Mouse (Mus musculus) heart, adult 9 months (tissue): ENCODE data around the gene Prom1.
A peak's percentile ranks its signal among the peaks of the same experiment; 100 is the strongest.
"Not testable (repeated sequence)": the region's sequence is repeated elsewhere in the genome, so short reads cannot be mapped to it uniquely, and the experiment has no call there.

Source experiments
- DNase-seq, 2 experiments: peaks; one replicate each; pipeline ENCODE4 v3.0.0; 2022; ENCODE audit warnings: low spot score in 2 of 2

The Prom1 gene

GRCm38 (mm10) chr5:44101231-44102110 is at the start of gene Prom1:
TSS of gene Prom1 (minus strand) at chr5:44102032.
- no peak for DNase-seq

- no peak for DNase-seq
Observed at GRCm38 (mm10) chr5:44147732-44148131, 45.9 kb upstream of the Prom1 start.

- DNase-seq = no peak
Observed at GRCm38 (mm10) chr5:44146437-44147332, 44.9 kb upstream of the Prom1 start.

- DNase-seq = no peak
Observed at GRCm38 (mm10) chr5:44143467-44144235, 41.8 kb upstream of the Prom1 start.

- DNase-seq = no peak
Observed at GRCm38 (mm10) chr5:44127487-44127886, 25.7 kb upstream of the Prom1 start.

- DNase-seq = not testable (repeated sequence)
Observed at GRCm38 (mm10) chr5:44126574-44126973, 24.7 kb upstream of the Prom1 start.

GRCm38 (mm10) chr5:44121390-44121789 is 19.6 kb upstream of the Prom1 start:
- no peak for DNase-seq

GRCm38 (mm10) chr5:44113138-44113537 is 11.3 kb upstream of the Prom1 start:
- no peak for DNase-seq

GRCm38 (mm10) chr5:44109121-44109520 is 7.3 kb upstream of the Prom1 start:
- DNase-seq = no peak

GRCm38 (mm10) chr5:44108125-44108524 is 6.3 kb upstream of the Prom1 start:
- DNase-seq = no peak

GRCm38 (mm10) chr5:44105192-44105591 is 3.4 kb upstream of the Prom1 start:
- DNase-seq = no peak

GRCm38 (mm10) chr5:44104686-44105085 is 2.9 kb upstream of the Prom1 start:
- no peak for DNase-seq

- no peak for DNase-seq
Observed at GRCm38 (mm10) chr5:44104120-44104519, 2.3 kb upstream of the Prom1 start.

- DNase-seq = no peak
Observed at GRCm38 (mm10) chr5:44103121-44103520, 1.3 kb upstream of the Prom1 start.

- no peak for DNase-seq
Observed at GRCm38 (mm10) chr5:44100544-44101230, 1.1 kb downstream of the Prom1 start.

GRCm38 (mm10) chr5:44100187-44100543 is 1.7 kb downstream of the Prom1 start:
- no peak for DNase-seq

- DNase-seq = no peak
Observed at GRCm38 (mm10) chr5:44096996-44097395, 4.8 kb downstream of the Prom1 start.

GRCm38 (mm10) chr5:44096106-44096505 is 5.7 kb downstream of the Prom1 start:
- DNase-seq = no peak

GRCm38 (mm10) chr5:44095697-44096096 is 6.1 kb downstream of the Prom1 start:
- no peak for DNase-seq

GRCm38 (mm10) chr5:44087034-44087433 is 14.8 kb downstream of the Prom1 start:
- DNase-seq = peak in 1 of 2 experiments; percentile 47

GRCm38 (mm10) chr5:44085871-44086270 is 16.0 kb downstream of the Prom1 start:
- no peak for DNase-seq
